Mouse (Mus musculus) bone marrow, adult 2 months (tissue): Measurements from ENCODE around the gene Tpp2.

Experiments used
- CTCF ChIP-seq: fragments of 200-500 bp; IDR thresholded peaks from 2 replicates; pipeline ENCODE4 v1.5.1; 2011; ENCODE audit warnings: low read length, control low read depth; ENCODE audit not compliant: control insufficient read depth, insufficient read depth
- POLR2A ChIP-seq: fragments of 200-500 bp; IDR thresholded peaks from 2 replicates; pipeline ENCODE4 v1.6.1; 2011; ENCODE audit warnings: low read depth, mild to moderate bottlenecking, control low read depth, low read length, borderline replicate concordance; ENCODE audit not compliant: control insufficient read depth

DNA sequence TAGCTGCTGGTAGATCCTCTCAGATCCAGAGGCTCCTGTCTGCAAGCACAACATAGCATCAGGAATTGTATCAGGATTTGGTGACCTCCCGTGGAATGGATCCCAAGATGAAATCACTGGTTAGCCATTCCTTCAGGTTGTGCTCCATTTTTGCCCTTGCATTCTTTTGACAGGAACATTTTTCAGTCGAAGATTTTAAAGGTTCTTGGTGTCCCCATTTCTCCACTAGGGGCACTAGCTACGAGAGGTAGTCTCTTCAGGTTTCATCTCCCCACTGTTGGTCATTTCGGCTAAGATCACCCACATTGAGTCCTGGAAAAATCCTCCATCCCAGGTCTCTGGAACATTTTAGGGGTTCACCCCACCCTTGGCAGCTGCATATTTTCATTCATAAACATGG lies 33.3 kb downstream of the Tpp2 start:
- TF ChIP-seq POLR2A (no peak), CTCF (no peak)
